Mouse (Mus musculus) kidney, embryonic 14.5 days (tissue): ENCODE data around the gene Capza1. TPM values are rescaled to one million over a fixed set of nuclear protein-coding genes. Genes with fewer than 3 reads are reported as not detected.
"Not testable (repeated sequence)": the region's sequence is repeated elsewhere in the genome, so short reads cannot be mapped to it uniquely, and the experiment has no call there.

ENCODE experiments used
- ATAC-seq: fragments of 200-750 bp; cut with Nextera tagmentation; 2 replicates; pipeline ENCODE4 v1.8.0; 2017; ENCODE audit warnings: moderate number of reproducible peaks, mild to moderate bottlenecking, moderate TSS enrichment, moderate library complexity; ENCODE audit not compliant: low FRiP score, low TSS enrichment
- H3K27ac ChIP-seq: fragments of 300-500 bp; sonication (generic); 2 replicates; pipeline ENCODE4 v1.5.1; 2014; ENCODE audit warnings: low read depth, mild to moderate bottlenecking, low read length, moderate library complexity, mixed read lengths
- H3K27me3 ChIP-seq: fragments of 300-500 bp; sonication (generic); 2 replicates; pipeline ENCODE4 v1.6.1; 2014; ENCODE audit warnings: mild to moderate bottlenecking, low read length; ENCODE audit not compliant: control insufficient read depth, insufficient read depth
- H3K36me3 ChIP-seq: fragments of 300-500 bp; sonication (generic); 2 replicates; pipeline ENCODE4 v1.6.1; 2014; ENCODE audit warnings: low read length, mixed read lengths; ENCODE audit not compliant: control insufficient read depth, insufficient read depth
- H3K4me1 ChIP-seq: fragments of 300-500 bp; sonication (generic); 2 replicates; pipeline ENCODE4 v1.6.1; 2014; ENCODE audit warnings: low read length, mixed read lengths; ENCODE audit not compliant: control insufficient read depth, insufficient read depth
- H3K4me2 ChIP-seq: fragments of 300-500 bp; sonication (generic); replicated peaks from 2 replicates; pipeline ENCODE4 v1.6.1; 2014; ENCODE audit warnings: low read depth, mild to moderate bottlenecking, low read length
- H3K4me3 ChIP-seq: fragments of 300-500 bp; sonication (generic); 2 replicates; pipeline ENCODE4 v1.5.1; 2014; ENCODE audit warnings: mild to moderate bottlenecking, low read length
- H3K9ac ChIP-seq: fragments of 300-500 bp; sonication (generic); 2 replicates; pipeline ENCODE4 v1.6.1; 2014; ENCODE audit warnings: low read depth, mild to moderate bottlenecking, low read length, moderate library complexity
- H3K9me3 ChIP-seq: fragments of 300-500 bp; sonication (generic); 2 replicates; pipeline ENCODE4 v1.6.1; 2016; ENCODE audit warnings: low read length; ENCODE audit not compliant: control insufficient read depth
- WGBS: fragments of 180-500 bp; shearing (Covaris S2); extraction: QIAGEN DNeasy Blood & Tissue Kit; methylation state at CpG from one replicate; pipeline ENCODE4 v1.1.7; 2014; 5-methylcytosine and 5-hydroxymethylcytosine counted together
- polyA plus RNA-seq: library from polyadenylated mRNA; unstranded; fragments of >200 nt; fragmentation: Nextera tagmentation; extraction: Ambion mirVana; gene quantifications from 2 replicates; pipeline ENCODE4 v1.2.1, GENCODE M21; 2014

Gene Capza1
- polyA plus RNA-seq, 1 experiment from 2014 or later: 214 TPM

- Histone ChIP-seq H3K4me3 (no peak overlapping the region), H3K9ac (no peak overlapping the region), H3K27ac (no peak overlapping the region), H3K4me2 (no peak overlapping the region), H3K36me3 (peaks cover 32% of the 10 kb centered on the region), H3K4me1 (peaks cover 9% of the 10 kb centered on the region; the same call in 1 of the 2 replicates), H3K9me3 (no peaks in the 10 kb centered on the region), H3K27me3 (no peaks in the 10 kb centered on the region)
- ATAC-seq: no peak
- 83% methylated on average over 3 of the region's 3 CpGs for WGBS
Observed at GRCm38 (mm10) chr3:104822413-104822812, 41.9 kb downstream of the Capza1 start.

- Histone ChIP-seq H3K4me3 (no peak overlapping the region), H3K9me3 (no peaks in the 10 kb centered on the region), H3K4me2 (no peak overlapping the region), H3K36me3 (peaks cover 15% of the 10 kb centered on the region), H3K4me1 (peaks cover 13% of the 10 kb centered on the region), H3K9ac (no peak overlapping the region), H3K27ac (no peak overlapping the region), H3K27me3 (no peaks in the 10 kb centered on the region)
- WGBS: 51% methylated on average over 1 of the region's 1 CpGs
- no peak for ATAC-seq
Observed at GRCm38 (mm10) chr3:104820426-104820825, 43.9 kb downstream of the Capza1 start.

GRCm38 (mm10) chr3:104818749-104819134 lies 45.6 kb downstream of the Capza1 start:
- Histone ChIP-seq H3K27ac (peak overlapping the region; percentile 97), H3K4me1 (peaks cover 13% of the 10 kb centered on the region), H3K9me3 (no peaks in the 10 kb centered on the region), H3K36me3 (peaks cover 10% of the 10 kb centered on the region), H3K4me2 (peak overlapping the region; percentile 53), H3K27me3 (no peaks in the 10 kb centered on the region), H3K9ac (peak overlapping the region; percentile 85; the same call in 1 of the 2 replicates), H3K4me3 (peak overlapping the region; percentile 53)
- no peak for ATAC-seq
- 1% methylated on average over 3 of the region's 3 CpGs for WGBS

- no peaks in the 10 kb centered on the region for H3K27me3 ChIP-seq
- H3K4me3 ChIP-seq: peak within 1 kb of the TSS; percentile 53
- H3K27ac ChIP-seq: peak within 1 kb of the TSS; percentile 97
- H3K9me3 ChIP-seq: no peaks in the 10 kb centered on the region
- peak within 1 kb of the TSS; percentile 53 for H3K4me2 ChIP-seq
- 0% methylated on average over 39 of the region's 40 CpGs for WGBS
- peaks cover 13% of the 10 kb centered on the region for H3K4me1 ChIP-seq
- H3K9ac ChIP-seq: peak within 1 kb of the TSS; percentile 85
- H3K36me3 ChIP-seq: peaks cover 10% of the 10 kb centered on the region
- ATAC-seq: peak; percentile 95
Observed at GRCm38 (mm10) chr3:104817991-104818748, 46.1 kb downstream of the Capza1 start, which contains the start of gene Mov10. Gene Mov10 (minus strand): TSS chr3:104818563.

- Histone ChIP-seq H3K4me2 (peak overlapping the region; percentile 53), H3K27me3 (no peaks in the 10 kb centered on the region), H3K36me3 (peaks cover 10% of the 10 kb centered on the region), H3K4me3 (peak overlapping the region; percentile 53), H3K9ac (peak overlapping the region; percentile 85), H3K4me1 (peaks cover 13% of the 10 kb centered on the region), H3K27ac (peak overlapping the region; percentile 97), H3K9me3 (no peaks in the 10 kb centered on the region)
- peak; percentile 65 for ATAC-seq
- WGBS: under 1% methylated on average over 31 of the region's 46 CpGs
Observed at GRCm38 (mm10) chr3:104817481-104817990, 46.8 kb downstream of the Capza1 start.

GRCm38 (mm10) chr3:104816130-104816529 lies 48.2 kb downstream of the Capza1 start:
- Histone ChIP-seq H3K9me3 (no peaks in the 10 kb centered on the region), H3K27ac (no peak overlapping the region), H3K9ac (no peak overlapping the region), H3K4me3 (no peak overlapping the region), H3K36me3 (peaks cover 2% of the 10 kb centered on the region), H3K27me3 (no peaks in the 10 kb centered on the region), H3K4me2 (no peak overlapping the region), H3K4me1 (peaks cover 16% of the 10 kb centered on the region)
- 95% methylated on average over 7 of the region's 7 CpGs for WGBS
- ATAC-seq: no peak

GRCm38 (mm10) chr3:104815346-104815745 lies 49.0 kb downstream of the Capza1 start:
- no peaks in the 10 kb centered on the region; the same call in 1 of the 2 replicates for H3K36me3 ChIP-seq
- ATAC-seq: no peak
- no peak overlapping the region for H3K4me2 ChIP-seq
- no peaks in the 10 kb centered on the region for H3K9me3 ChIP-seq
- 88% methylated on average over 2 of the region's 2 CpGs for WGBS
- peaks cover 16% of the 10 kb centered on the region for H3K4me1 ChIP-seq
- H3K9ac ChIP-seq: no peak overlapping the region
- H3K27me3 ChIP-seq: no peaks in the 10 kb centered on the region
- no peak overlapping the region for H3K4me3 ChIP-seq
- no peak overlapping the region for H3K27ac ChIP-seq

- WGBS: 94% methylated on average over 1 of the region's 1 CpGs
Observed at GRCm38 (mm10) chr3:104814746-104815145, 49.6 kb downstream of the Capza1 start.

GRCm38 (mm10) chr3:104813227-104813626 lies 51.1 kb downstream of the Capza1 start:
- 95% methylated on average over 7 of the region's 7 CpGs for WGBS

More at GRCm38 (mm10) chr3:104814746-104815145, 49.6 kb downstream of the Capza1 start:
- Histone ChIP-seq H3K36me3 (no peaks in the 10 kb centered on the region; the same call in 1 of the 2 replicates), H3K9ac (no peak overlapping the region), H3K27ac (no peak overlapping the region), H3K4me1 (peaks cover 16% of the 10 kb centered on the region), H3K27me3 (no peaks in the 10 kb centered on the region), H3K9me3 (no peaks in the 10 kb centered on the region), H3K4me3 (no peak overlapping the region), H3K4me2 (no peak overlapping the region)
- ATAC-seq: no peak

More at GRCm38 (mm10) chr3:104813227-104813626, 51.1 kb downstream of the Capza1 start:
- H3K36me3 ChIP-seq, ATAC-seq, H3K4me2 ChIP-seq, H3K27me3 ChIP-seq, H3K4me3 ChIP-seq, H3K9me3 ChIP-seq, H3K9ac ChIP-seq, H3K27ac ChIP-seq, H3K4me1 ChIP-seq: not testable (repeated sequence)
